Mouse (Mus musculus) mesoderm, embryonic 11.5 days (tissue): ENCODE data around the gene Sod3.

Source experiments
- DNase-seq: peaks from one replicate; pipeline ENCODE4 v3.0.0-alpha.2; 2012; ENCODE audit warnings: low read depth, low spot score

The Sod3 gene

GRCm38 (mm10) chr5:52363468-52364150 lies at the start of gene Sod3:
TSS of gene Sod3 (plus strand) at chr5:52363791.
- DNase-seq = no peak

- DNase-seq = no peak
Measured at GRCm38 (mm10) chr5:52316926-52317325, 46.7 kb upstream of the Sod3 start.

- DNase-seq = no peak
Measured at GRCm38 (mm10) chr5:52319499-52319898, 44.1 kb upstream of the Sod3 start.

- no peak for DNase-seq
Measured at GRCm38 (mm10) chr5:52332120-52332519, 31.5 kb upstream of the Sod3 start.

- DNase-seq = no peak
Measured at GRCm38 (mm10) chr5:52335590-52335989, 28.0 kb upstream of the Sod3 start.

GRCm38 (mm10) chr5:52339134-52339533 lies 24.5 kb upstream of the Sod3 start:
- no peak for DNase-seq

- no peak for DNase-seq
Measured at GRCm38 (mm10) chr5:52346890-52347289, 16.7 kb upstream of the Sod3 start.

- DNase-seq = no peak
Measured at GRCm38 (mm10) chr5:52350451-52350850, 13.1 kb upstream of the Sod3 start.

- DNase-seq = no peak
Measured at GRCm38 (mm10) chr5:52351561-52351960, 12.0 kb upstream of the Sod3 start.

GRCm38 (mm10) chr5:52352730-52353129 lies 10.9 kb upstream of the Sod3 start:
- DNase-seq = no peak

- DNase-seq = no peak
Measured at GRCm38 (mm10) chr5:52354441-52354840, 9.2 kb upstream of the Sod3 start.

GRCm38 (mm10) chr5:52355612-52356011 lies 8.0 kb upstream of the Sod3 start:
- DNase-seq = no peak

- DNase-seq = no peak
Measured at GRCm38 (mm10) chr5:52357175-52357754, 6.3 kb upstream of the Sod3 start.

- DNase-seq = no peak
Measured at GRCm38 (mm10) chr5:52358120-52358519, 5.5 kb upstream of the Sod3 start.

GRCm38 (mm10) chr5:52360286-52361049 lies 3.1 kb upstream of the Sod3 start:
- DNase-seq = no peak

- no peak for DNase-seq
Measured at GRCm38 (mm10) chr5:52362776-52363467, 669 bp upstream of the Sod3 start.

GRCm38 (mm10) chr5:52364521-52364920 lies 930 bp downstream of the Sod3 start:
- peak; percentile 30 for DNase-seq

- DNase-seq = no peak
Measured at GRCm38 (mm10) chr5:52365930-52366329, 2.3 kb downstream of the Sod3 start.

- DNase-seq = no peak
Measured at GRCm38 (mm10) chr5:52366661-52367060, 3.1 kb downstream of the Sod3 start.

- DNase-seq = no peak
Measured at GRCm38 (mm10) chr5:52367866-52368840, 4.6 kb downstream of the Sod3 start.

GRCm38 (mm10) chr5:52370901-52371300 lies 7.3 kb downstream of the Sod3 start:
- DNase-seq = no peak
